Mouse (Mus musculus) layer of hippocampus, adult 9-10 months (tissue): ENCODE results near the gene Lrpap1.

Experiments
- DNase-seq: peaks from one replicate; pipeline ENCODE4 v3.0.0; 2022; ENCODE audit warnings: low spot score

Lrpap1 gene

GRCm38 (mm10) chr5:35104960-35105921, at the start of gene Lrpap1:
Gene Lrpap1, minus strand, starts transcription at chr5:35105766.
- DNase-seq, result peak; percentile 79

DNA sequence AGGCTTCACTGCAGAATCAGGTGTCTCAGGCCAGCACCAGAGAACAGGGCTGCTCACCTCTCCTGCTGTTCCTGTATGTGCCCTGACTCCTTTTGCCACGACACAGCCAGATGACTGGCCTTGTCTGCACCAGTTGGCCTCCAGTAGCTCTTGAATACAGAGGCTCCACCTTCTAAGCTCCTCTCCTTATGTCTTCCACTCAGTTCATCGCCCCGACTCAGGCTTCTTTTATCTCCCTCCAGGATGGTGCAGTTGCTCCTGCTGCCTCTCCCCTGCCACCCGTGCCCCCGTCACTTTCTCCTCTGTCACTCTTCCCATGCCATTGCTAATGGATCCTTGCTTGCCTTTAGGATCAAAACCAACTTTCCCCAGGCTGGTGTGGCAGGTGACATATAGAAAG, 44.4 kb upstream of the Lrpap1 start:
- no peak for DNase-seq

- no peak for DNase-seq
Observed at GRCm38 (mm10) chr5:35149526-35149925, 44.0 kb upstream of the Lrpap1 start.

DNA sequence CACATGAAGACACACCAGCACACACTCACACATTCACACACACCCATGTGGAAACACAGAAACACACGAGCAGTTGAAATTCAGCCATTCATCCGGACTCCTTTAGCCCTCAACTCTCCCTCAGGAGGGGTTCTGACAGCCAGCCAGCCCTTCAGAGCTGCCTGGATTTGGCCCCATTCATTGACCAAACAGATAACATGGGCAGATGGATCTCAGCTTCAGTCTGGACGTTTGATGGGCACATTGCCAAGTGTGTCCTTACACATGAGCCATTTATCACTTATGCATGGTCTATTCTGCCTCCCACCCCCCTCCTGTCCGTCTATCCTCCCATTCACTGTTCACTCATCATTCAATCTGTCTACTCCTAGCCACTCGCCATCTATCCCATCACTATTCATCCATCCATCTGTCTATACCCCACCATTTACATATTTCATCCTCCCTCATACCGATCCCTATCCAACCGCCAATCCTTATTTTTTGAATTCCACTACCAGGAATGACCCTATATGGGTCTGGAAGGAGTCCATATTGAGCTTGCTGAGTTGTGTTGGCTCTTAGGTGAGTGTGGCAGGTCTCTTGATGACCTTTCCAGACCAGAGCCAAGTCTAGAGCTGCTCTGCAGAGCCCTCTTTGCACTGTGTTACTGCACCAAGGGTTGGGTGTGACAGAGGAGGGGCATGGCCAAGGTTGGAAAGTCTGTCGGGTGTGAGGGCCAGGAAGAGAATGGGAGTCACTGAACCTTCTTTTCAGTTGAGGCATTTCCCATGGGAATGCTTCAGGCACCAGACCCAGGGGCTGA, 42.6 kb upstream of the Lrpap1 start:
- no peak for DNase-seq

DNA sequence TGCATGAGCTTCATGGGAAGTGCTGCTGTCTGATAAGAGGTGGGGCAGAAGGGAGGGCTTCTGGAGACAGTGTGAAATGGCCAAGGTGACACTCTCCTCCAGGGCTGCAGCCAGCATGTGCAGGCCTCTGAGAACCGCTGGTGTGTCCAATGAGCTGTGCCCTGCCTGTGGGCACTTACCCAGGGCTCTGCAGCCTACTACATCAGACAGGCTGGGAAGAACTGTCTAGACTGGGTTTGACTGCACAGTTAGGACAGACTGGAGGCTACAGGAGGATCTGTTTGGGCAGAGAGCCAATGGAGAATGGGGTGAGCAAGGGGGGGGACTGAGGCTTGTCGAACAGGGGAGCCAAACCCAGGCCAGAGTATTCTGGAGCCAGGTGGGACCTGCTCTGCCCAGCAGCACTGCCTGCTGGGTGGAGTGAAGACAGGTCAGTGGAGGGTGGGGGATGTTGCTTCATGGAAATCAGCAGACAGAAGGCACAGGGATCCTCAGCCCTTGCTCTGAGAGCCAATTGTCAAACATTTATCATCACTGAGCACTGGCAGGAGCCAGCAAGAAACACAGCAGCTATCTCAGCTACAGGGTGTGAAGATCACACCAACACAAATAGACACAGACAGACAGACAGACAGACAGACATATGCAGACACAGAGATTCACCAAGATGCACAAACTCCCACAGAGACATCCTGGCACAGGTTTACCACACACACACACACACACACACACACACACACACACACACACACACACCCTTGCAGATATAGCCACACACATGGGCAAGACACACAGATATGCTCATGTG, 41.8 kb upstream of the Lrpap1 start:
- no peak for DNase-seq

DNA sequence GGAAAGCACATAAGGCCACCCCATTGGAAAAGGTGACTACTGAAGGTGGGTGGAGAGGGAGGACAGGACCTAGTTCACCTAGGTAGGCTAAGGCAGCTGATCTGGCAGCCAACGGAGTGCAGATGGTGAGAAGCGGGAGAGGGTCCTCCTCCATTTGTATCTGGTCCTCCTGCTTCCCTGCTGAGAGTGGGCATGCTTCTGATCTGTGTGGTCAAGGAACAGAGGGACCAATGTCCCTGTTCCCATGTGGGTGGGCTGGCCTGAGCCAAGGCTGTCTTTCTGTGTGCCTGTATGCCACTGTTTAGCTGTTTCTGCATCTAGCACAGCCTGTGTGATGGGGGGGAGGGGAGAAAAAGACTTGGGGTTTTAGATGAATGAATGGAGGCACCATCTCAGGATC, 41.2 kb upstream of the Lrpap1 start:
- no peak for DNase-seq

DNA sequence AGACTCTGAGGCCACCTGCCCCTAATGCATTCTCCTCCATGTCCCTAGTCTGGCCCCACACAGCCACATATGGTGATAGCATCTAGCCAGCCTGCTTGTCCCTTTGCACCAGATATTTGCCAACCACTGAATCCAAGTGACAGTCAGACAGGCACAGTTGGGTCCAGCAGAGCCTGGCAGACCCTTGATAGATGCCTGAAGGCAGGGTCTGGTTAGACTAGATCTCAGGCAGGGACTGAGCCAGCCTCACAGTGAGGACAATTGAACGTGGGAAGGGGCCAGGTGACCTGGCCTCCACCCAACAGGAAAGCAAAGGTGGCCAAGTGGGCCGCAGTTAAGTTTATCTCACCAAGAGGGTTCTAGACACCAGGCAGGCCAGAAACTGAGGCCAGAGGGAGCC, 39.1 kb upstream of the Lrpap1 start:
- DNase-seq, result no peak

DNA sequence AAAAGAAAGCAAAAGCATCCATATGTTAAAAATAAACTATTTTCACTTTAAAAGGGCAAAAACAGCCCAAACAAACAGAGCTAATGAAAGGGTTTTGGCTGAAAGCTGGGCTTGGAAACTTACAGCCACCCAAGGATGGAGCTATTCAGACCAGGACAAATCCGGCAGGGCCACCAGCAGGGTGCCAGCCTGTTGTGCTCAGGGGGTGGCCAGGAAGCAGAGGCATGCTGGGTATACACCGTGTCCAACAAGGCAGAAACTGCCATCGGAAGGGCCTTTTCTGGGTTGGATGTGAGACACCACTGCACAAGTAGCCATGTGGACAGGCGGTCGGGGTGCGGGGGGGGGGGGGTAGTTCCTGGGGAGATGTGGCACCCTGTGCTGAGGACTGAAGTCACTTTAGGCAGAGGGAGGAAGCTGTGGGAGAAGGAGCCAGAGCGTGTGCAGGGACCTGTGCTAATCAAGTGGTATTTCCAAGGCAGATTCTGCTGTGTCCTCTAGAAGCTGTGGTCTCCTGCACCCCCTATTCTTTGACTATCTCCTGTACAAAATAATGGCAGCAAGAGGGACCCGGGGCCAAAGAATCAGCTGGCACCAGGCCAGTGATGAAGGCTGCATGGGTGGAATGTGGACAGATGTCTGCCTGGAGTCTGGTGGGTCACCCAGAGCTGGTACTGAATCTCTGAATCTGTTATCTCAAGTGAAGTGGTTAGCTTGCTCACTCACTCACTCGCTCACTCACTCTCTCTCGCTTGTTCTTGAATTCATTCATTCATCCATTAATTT, 38.1 kb upstream of the Lrpap1 start:
- no peak for DNase-seq

DNA sequence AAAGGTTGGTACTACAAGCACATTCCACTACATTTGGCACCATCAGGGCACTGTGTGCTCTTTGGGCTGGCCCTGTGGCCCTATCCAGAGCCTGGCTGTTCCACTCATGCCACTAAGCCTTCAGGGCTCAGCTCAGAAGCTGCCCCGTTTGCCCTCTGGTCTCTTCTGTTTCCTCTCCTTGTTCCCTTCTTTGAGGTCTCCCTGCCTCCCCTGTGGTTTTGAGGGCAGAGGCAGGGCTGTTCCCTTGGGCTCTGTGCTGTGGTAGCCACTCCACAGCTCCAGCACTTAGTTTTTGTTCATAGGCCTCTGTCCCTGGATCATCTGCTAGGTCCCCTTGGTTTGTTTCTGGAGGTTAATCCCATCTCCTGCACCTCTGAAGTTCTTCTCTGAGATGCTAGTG, 37.3 kb upstream of the Lrpap1 start:
- DNase-seq, result no peak

GRCm38 (mm10) chr5:35141316-35141715, 35.8 kb upstream of the Lrpap1 start:
- DNase-seq, result peak; percentile 77

- DNase-seq, result peak; percentile 77
Observed at GRCm38 (mm10) chr5:35138183-35138611, 32.6 kb upstream of the Lrpap1 start.

DNA sequence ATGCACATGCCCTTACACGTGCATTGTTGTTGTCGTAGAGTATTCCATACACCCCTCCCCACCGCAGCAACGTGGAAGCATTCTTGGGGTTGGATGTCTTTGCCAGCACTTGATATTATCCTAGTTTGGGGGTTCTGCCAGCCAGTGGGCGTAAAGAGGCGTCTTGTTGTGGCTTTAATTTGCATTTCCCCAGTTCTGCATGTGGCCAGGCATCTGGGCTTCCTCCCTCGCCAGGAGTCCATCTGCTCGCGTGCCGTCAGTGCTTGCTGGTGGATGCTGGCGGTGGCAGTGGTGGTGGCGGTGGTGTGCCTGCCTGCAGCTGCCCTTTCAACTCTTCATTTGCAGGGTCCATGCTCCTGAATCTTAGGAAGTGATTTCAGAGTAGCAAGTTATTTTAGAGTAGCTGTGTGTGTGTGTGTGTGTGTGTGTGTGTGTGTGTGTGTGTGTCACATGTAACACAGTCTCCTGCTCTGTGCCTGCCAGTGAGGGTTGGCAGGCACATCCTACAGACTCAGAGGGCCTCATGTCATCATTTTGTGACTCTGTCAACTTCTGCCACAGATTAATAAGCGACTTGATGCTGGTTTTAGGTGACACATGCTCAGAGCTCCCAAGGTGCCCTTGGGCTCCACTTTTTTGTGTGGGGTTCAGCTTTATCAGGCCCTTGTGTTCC, 32.1 kb upstream of the Lrpap1 start:
- DNase-seq, result peak; percentile 89

DNA sequence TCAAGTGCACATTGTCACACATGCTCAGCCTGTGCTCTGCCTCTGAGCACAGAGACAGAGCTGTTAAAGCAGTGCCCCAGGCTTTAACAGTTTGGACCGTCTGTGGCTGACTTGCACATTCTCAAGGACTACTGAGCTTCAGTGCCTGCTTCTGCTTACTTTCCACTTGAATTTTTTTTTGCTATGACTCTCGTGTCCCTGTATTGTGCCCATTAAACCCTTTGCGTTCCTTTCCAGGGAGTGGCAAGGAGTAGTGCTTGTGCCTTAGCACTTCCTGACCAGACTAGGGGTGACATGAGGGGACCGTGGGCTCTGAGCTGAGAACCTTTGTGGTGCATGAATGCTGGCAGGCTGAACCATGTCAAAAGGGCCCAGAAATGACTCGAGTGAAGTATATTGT, 30.3 kb upstream of the Lrpap1 start:
- no peak for DNase-seq

DNA sequence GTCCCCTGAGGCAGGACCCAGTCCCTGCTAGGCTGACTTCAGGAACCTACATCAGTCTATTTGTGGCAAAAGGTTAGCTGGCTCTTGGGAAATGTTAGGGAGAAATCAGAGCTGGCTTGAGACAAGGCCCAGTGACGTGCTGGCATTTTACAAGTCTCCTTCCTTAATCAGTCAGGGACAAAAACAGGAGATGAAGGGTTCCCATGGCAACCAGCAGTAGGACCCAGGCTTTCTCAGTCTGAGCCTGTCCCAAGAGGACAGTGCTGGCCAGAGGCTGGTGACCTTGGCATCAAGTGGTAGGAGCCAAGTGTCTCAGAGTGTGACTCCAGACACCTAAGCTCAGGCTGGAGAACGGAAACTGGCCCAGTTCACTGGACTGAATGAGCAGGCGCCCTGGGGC, 28.7 kb upstream of the Lrpap1 start:
- DNase-seq, result no peak

DNA sequence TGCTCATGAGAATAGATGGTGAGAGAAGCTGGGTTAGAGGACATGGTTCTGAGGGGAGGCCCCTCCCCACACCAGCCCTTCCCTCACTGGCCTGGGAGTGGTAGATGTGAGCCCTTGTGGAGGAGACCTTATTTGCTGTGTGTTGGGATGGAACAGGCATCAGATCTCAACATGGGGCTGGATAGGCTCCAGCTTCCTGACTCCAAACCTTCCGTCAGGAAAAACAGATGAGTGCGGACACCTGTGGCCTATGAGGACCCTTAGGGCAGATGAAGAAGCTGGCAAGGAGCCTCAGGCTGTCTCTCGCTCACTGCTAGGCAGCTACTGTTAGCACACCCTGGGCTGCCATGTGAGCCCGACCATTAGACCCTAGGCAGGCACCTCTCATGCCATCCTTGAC, 27.9 kb upstream of the Lrpap1 start:
- no peak for DNase-seq

- DNase-seq, result no peak
Observed at GRCm38 (mm10) chr5:35132278-35132980, 26.9 kb upstream of the Lrpap1 start.

DNA sequence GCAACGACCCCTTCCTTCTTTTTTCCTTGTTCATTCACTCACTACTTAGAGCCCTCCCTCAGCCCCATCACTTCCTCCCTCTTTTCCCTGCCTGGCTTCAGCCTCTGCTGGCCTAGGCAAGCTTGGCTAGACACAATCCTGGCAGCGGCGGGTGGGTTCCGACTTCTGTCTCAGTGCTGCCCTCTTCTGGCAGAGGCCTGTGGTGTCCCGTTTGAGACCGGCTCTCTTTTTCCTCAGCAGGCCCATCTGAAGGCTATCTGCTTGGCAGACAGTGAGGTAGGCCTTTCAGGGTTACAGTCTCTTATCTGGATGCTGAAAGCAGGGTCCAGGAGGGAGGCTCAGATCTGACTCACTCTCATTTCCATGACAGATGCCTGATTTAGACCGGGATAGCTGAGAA, 26.2 kb upstream of the Lrpap1 start:
- peak; percentile 67 for DNase-seq

DNA sequence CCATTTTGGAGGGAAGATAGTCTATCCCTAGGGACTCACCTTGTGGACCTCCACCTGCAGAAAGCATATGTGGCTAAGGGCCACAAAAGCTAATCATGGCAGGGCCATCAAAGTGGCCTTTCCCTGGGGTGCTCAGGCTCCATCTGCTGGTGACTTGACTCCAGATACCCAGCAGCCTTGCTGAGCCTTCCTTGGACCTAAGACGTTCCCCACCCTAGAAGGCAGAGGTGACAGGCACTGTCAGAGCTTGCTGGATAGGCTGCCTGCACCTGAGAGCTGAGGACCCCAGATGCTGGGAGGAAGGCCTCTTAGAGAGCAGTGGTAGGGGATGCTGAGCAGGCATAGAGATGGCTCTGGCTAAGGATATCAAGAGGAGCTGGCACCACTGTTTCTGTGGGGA, 25.7 kb upstream of the Lrpap1 start:
- DNase-seq, result no peak

DNA sequence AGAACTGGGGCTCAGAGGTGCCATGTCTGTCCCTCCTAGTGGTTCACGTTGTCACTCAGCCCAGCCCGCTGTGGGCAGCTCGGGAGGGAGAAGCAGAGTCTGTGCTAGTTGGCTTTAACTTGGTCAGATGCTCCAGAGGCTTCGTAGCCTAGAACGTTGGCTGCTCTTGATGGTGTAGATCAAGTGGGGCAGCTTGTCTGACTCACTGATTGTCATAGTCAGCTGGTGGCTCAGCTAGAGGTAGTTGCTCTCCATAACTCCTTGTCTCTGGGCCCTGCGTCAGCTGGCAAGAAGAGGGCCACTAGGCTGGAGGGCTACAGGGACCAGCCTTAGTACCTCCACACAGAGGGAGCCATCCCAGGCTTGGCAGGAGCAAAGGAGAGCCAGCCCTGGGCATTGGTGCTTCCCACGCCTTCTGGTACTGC, 24.2 kb upstream of the Lrpap1 start:
- DNase-seq, result no peak

GRCm38 (mm10) chr5:35129208-35129607, 23.6 kb upstream of the Lrpap1 start:
- peak; percentile 58 for DNase-seq
